Mouse (Mus musculus) kidney, adult 8-10 months (tissue): ENCODE data around the gene Smarca1.
A peak's percentile ranks its signal among the peaks of the same experiment; 100 is the strongest.

Source experiments
- DNase-seq, 2 experiments: peaks; one replicate each; pipeline ENCODE4 v3.0.0; 2022

Smarca1 gene

GRCm38 (mm10) chrX:47892431-47893024 lies at the start of gene Smarca1:
Gene Smarca1, minus strand, starts transcription at chrX:47892974.
- DNase-seq: no peak

- no peak for DNase-seq
Measured at GRCm38 (mm10) chrX:47937740-47938139, 45.0 kb upstream of the Smarca1 start.

DNA sequence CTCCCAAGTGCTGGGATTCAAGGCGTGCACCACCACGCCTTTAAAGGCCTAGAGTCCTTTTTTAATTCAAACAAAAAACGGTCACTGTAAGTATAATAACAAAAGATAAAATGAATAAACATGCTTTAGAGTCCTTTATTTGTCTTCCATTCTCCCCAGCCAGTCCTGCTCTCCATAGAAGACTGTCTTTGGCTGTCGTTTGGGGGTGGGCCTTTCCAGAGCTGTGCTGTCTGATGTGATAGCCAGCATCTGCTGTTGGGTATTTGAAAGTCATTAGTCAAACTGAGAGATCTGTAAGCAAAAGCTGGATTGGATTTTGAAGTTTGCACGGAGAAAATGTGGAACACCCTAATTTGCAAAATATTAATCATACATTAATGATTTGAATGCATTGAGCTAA lies 44.1 kb upstream of the Smarca1 start:
- no peak for DNase-seq

GRCm38 (mm10) chrX:47934352-47934751 lies 41.6 kb upstream of the Smarca1 start:
- DNase-seq: no peak

- no peak for DNase-seq
Measured at GRCm38 (mm10) chrX:47930449-47930848, 37.7 kb upstream of the Smarca1 start.

- DNase-seq: no peak
Measured at GRCm38 (mm10) chrX:47927981-47928380, 35.2 kb upstream of the Smarca1 start.

- DNase-seq: no peak
Measured at GRCm38 (mm10) chrX:47920541-47920940, 27.8 kb upstream of the Smarca1 start.

GRCm38 (mm10) chrX:47916831-47917230 lies 24.1 kb upstream of the Smarca1 start:
- DNase-seq: no peak

DNA sequence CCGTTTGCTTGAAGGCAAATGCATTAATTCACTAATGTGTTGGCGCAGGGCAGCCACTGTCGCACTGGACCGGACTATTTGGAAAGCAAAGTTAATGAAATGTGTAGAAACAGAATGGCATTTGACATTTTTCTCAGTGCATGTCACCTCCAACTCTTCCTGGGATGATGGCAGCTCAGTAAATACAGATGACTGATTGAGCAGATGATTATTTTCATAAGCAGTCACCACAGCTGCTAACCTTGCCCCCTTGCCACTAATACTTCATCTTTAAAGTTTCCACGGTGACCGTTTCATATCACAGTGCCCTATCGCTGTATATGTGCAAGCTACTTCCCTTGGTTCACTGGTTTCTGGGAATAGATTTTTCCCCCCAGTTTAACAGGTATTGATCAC lies 20.8 kb upstream of the Smarca1 start:
- DNase-seq: no peak

DNA sequence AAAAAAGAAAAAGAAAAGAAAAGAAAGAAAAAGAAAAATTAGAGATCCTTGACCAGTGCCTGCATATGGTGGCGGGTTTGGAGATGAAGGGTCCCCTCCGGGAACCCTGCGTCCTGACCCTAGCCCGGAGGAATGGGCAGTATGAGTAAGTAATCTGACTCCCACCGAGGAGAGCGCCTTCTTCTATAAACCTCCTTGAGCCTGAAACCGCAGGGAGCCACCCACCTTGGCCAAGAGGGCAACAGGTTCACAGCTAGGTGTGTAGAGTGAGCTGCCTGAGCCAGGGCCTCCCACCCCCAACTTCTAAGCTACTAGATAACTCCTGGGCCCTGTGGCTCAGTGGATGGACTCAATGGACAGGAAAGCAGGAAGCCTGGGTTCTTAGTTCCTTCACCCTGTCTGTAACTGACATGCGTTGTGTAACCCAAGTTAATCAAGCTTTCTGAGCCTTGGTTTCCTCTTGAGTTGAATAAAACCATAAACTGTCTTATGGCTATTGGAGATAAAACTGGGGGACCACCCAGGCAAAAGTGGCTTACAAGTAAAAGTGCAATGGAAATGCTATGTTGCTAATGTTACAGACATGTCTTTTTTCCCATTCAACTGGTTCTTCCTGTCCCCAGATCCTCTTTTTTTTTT lies 20.2 kb upstream of the Smarca1 start:
- DNase-seq: peak in 1 of 2 experiments; percentile 6

- DNase-seq: peak; percentile 33 to 57
Measured at GRCm38 (mm10) chrX:47912306-47912792, 19.6 kb upstream of the Smarca1 start, which contains the start of gene Ocrl. Gene Ocrl, plus strand, starts transcription at chrX:47912387.

- DNase-seq: no peak
Measured at GRCm38 (mm10) chrX:47891907-47892430, 805 bp downstream of the Smarca1 start.

GRCm38 (mm10) chrX:47891243-47891906 lies 1.4 kb downstream of the Smarca1 start:
- no peak for DNase-seq

DNA sequence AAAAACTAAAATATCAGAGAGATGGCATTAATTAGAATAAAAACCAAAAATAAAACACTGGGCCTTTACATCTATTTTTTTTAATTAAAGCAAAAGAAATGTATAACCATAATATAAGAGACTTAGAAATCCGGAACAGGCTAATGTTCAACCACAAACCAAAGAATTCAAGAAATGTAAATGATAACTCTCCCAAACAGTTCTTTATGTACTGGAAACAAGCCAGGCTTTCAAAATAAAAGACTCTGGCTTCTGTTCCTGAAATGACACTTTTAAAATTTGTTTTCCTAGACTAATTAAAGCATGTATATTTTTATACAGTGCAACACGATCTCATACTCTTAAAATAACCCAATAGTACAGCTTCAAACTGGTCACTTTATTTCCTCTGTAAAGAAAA lies 5.4 kb downstream of the Smarca1 start:
- no peak for DNase-seq

DNA sequence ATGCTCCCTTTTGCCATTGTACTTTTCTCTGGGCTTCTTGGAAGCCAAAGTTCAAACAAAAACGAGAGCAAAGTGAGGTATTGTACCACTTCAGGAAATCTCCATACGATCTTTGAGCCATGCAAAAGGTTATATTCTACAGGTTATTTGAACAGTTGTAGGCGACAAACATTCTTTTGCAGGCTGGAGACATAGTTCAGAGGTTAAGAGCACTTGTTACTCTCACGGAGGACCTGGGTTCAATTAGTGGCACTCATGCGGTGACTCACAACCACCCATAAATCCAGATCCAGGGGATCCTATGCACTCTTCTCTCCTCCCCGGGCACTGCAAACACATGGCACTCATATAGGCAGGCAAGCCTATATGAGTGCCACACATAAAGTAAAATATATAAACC lies 10.0 kb downstream of the Smarca1 start:
- DNase-seq: no peak

DNA sequence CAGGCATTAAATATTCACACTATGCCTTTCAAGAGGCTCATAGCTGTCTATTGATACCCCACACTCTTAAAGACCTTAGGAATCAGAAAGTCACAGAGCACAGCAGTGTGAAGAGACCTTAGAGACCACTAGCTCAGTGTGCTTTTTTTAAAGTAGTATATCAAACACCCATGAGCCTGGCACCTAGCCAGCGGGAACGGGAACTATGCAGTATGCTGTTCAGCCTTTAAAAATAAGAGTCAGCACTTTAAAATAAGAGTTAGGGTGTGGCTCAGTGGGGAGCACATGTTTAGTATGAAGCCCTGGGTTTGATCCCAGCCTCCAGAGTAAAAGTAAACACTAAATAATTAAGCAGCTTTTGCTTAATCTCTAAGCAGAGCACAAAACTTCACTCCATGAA lies 12.7 kb downstream of the Smarca1 start:
- no peak for DNase-seq

DNA sequence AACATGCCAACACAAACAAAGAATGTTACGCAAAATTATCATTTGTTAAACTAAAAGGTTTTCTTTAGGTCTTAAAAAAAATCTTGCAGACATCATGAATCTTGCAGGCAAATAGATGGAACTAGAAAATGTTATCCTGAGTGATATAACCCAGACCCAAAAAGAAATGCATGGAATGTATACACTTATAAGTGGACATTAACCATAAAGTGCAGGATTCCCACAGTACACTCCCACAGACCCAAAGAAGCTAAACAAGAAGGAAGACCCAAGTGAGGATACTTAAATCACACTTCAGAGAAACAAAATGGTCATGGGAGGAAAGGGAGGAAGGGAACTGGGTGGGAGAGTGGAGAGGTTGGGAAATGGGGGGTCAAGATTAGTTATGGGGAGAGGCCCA lies 34.2 kb downstream of the Smarca1 start:
- DNase-seq: no peak

DNA sequence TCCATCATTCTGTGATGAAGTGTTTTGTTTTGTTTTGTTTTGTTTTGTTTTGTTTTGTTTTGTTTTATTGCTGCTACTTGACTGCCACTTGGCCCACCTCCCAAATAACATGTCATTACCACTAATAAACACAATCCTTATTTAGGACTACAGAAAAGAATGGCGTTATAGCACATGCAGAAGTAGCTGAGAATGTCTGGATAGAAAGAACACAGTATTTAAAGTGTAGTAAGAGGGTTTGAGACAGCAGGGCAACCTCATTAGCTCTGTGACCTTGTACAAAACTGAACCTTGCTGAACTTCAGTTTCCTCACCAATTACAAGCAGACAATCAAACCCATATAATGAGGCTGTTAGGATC lies 57.0 kb downstream of the Smarca1 start:
- no peak for DNase-seq

DNA sequence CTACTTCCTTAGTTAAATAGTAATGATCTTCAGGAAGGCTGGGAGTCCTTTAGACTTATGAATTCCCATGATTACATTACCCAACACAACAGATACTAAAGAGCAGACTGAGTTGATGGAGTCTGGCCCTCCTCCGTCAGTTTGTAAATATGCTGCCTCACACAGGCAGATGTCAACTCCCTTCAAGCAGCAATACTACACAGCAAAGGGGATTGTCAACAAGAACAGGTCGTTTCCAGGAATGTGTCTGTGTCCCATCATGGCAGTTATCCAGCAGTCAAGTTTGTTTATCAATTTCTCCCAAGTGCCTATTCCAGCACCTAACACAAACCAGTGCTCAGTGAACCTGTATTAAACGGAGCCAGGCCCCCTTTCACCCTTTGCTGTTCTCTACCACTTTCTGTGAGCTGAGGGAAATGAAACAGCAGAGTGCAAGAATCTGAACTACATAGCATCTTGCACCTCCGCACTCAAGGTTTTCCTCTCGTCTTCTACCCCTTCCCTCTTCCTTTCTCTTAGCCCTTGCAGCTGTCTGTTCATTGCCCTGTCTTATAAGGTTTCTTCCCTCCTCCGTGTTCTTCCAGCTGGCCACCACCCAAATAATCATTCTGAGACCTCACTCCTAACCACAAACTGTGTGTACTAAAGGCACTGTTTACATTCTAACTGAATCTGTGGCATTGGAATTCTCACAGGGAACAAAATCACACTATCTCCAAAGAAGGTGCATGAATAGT lies 57.5 kb downstream of the Smarca1 start:
- DNase-seq: no peak

DNA sequence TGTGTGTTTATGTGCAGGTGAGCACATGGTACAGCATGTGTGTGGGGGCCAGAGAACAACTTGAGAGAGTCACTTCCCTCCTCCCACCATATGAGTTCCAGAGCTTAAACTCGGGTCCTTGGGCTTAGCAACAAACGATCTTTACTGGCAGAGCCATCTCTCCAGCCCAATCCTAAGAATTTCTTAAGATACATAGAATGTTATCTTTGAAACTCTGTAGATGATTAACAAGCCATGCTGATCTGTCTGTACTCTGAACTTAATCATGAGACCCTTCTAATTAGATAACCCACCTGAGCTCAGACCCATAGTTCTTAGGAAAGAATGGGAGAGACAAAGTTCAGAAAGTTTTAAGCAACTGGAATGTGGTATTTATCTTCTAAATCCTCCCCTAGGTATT lies 59.3 kb downstream of the Smarca1 start:
- DNase-seq: no peak

GRCm38 (mm10) chrX:47820566-47820965 lies 72.2 kb downstream of the Smarca1 start:
- DNase-seq: no peak

DNA sequence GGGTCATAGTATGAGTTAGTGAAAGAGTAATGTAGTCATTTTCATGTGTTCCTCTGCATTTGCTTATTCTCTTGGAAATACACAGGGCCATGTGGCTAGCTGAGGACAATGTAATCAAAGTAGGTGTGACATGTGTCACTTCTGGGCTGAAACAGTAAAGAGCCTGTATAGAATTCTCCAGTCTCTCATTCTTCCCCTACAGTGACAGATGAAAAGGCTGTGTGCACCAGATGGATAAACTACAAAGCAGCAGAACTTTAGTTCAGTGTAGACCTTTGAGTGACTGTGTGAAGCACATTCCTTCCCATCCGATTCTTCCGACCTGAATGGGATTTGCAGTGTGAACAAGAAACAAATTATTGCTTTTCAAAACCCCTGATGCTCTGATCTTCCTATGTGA lies 84.1 kb downstream of the Smarca1 start:
- no peak for DNase-seq

GRCm38 (mm10) chrX:47764440-47764839 lies 128.3 kb downstream of the Smarca1 start:
- no peak for DNase-seq
